Mouse (Mus musculus): ENCODE measurements around the gene Ppp1r3c.

- no peak for TF ChIP-seq EP300 (IDR thresholded peaks at IDR 0.05; ENCODE audit: insufficient read depth, low read depth, low read length)
- TF ChIP-seq CTCF (IDR thresholded peaks at IDR 0.05), result no peak
- TF ChIP-seq POLR2A (IDR thresholded peaks at IDR 0.05; ENCODE audit: insufficient read depth, low read depth, low read length), result no peak
These were observed 44.5 kb downstream of the Ppp1r3c start for GRCm38 (mm10) chr19:36691941-36692340.

Data from heart, adult 2 months (tissue).